Comparison of ENCODE assay signal across 10 mouse cellular contexts in genomic region chr7:25205355-25206093, GRCm38 (mm10). TPM values are rescaled to one million over a fixed set of nuclear protein-coding genes. Genes with fewer than 3 reads are reported as not detected.
DNase-seq lines count a peak whose midpoint lies in the region; ATAC-seq and TF ChIP-seq lines count a peak whose summit lies in the region.
"Had no signal": no experiment of that assay in that cellular context is flagged by ENCODE, and none has a peak within 500 bp of the region (broad histone marks: within the 10 kb centered on the region; RNA-seq: fewer than 3 reads in every experiment).

No protein-coding gene starts in this region.

- H3K9ac ChIP-seq in heart, embryonic 13.5 days = peak overlapping the region; percentile 28; the same call in 1 of the 2 replicates
- 0 out of 2 replicates have a peak overlapping the region, but pooled peaks have one; percentile 3 for H3K9ac ChIP-seq in lung, postnatal 0 days (replicated peaks; ENCODE audit: low read depth)
- H3K9ac ChIP-seq in stomach, embryonic 16.5 days (ENCODE audit: low read length) = 0 out of 2 replicates have a peak overlapping the region, but pooled peaks have one; percentile 9

- peaks cover 11% of the 10 kb centered on the region for H3K4me1 ChIP-seq in heart, embryonic 13.5 days
- H3K4me1 ChIP-seq in bone marrow, adult 2 months (ENCODE audit: control insufficient read depth, insufficient read depth, low read length) = peaks cover 8% of the 10 kb centered on the region
- no peaks in the 10 kb centered on the region for H3K4me1 ChIP-seq in lung, postnatal 0 days (ENCODE audit: insufficient read depth, low read depth, low read length)
- H3K4me1 ChIP-seq in stomach, embryonic 16.5 days (ENCODE audit: control insufficient read depth, insufficient read depth, low read length) = peaks cover 8% of the 10 kb centered on the region; the same call in 1 of the 2 replicates

- ATAC-seq in heart, embryonic 13.5 days (ENCODE audit: extremely low read depth, insufficient number of reproducible peaks, low FRiP score, low TSS enrichment) = no peak
- ATAC-seq in lung, postnatal 0 days = peak; percentile 41
- no peak for ATAC-seq in stomach, embryonic 16.5 days (ENCODE audit: insufficient read depth, low FRiP score)
- ATAC-seq: hindbrain, embryonic 16.5 days had no signal

- H3K4me2 ChIP-seq in heart, embryonic 13.5 days = no peak overlapping the region; the same call in 1 of the 2 replicates
- no peak overlapping the region for H3K4me2 ChIP-seq in lung, postnatal 0 days (replicated peaks; ENCODE audit: low read depth, low read length)
- H3K4me2 ChIP-seq in stomach, embryonic 16.5 days (ENCODE audit: low read depth, low read length) = 0 out of 2 replicates have a peak overlapping the region, but pooled peaks have one; percentile 2

- peaks cover 63% of the 10 kb centered on the region for H3K36me3 ChIP-seq in heart, embryonic 13.5 days
- H3K36me3 ChIP-seq in lung, postnatal 0 days (ENCODE audit: insufficient read depth, low read length) = no peaks in the 10 kb centered on the region
- peaks cover 5% of the 10 kb centered on the region; the same call in 1 of the 2 replicates for H3K36me3 ChIP-seq in stomach, embryonic 16.5 days (ENCODE audit: control insufficient read depth, insufficient read depth, low read length)

- TF ChIP-seq EP300 in lung, postnatal 0 days (IDR thresholded peaks at IDR 0.05) = no peak

- no peak for DNase-seq in heart, adult 9 months (ENCODE audit: low spot score in 2 of 2)
- peak; percentile 48 for DNase-seq in lung, postnatal 0 days (ENCODE audit: low spot score)
- DNase-seq in adrenal gland, postnatal 10 days = no peak
- DNase-seq in right cerebral cortex, adult 18-20 months = no peak
- no peak for DNase-seq in layer of hippocampus, postnatal 36 days

- H3K9me3 ChIP-seq in heart, embryonic 13.5 days = no peaks in the 10 kb centered on the region
- H3K9me3 ChIP-seq in lung, postnatal 0 days (ENCODE audit: low read length) = no peaks in the 10 kb centered on the region
- no peaks in the 10 kb centered on the region for H3K9me3 ChIP-seq in stomach, embryonic 16.5 days (replicated peaks; ENCODE audit: control insufficient read depth, low read length)
- H3K9me3 ChIP-seq: G1E had no signal

- whole genome bisulfite sequencing in heart, embryonic 13.5 days = 72% methylated on average over 16 of the region's 16 CpGs
- WGBS in bone marrow, adult 2 months = 15% methylated on average over 16 of the region's 16 CpGs
- 67% methylated on average over 15 of the region's 16 CpGs for WGBS in lung, postnatal 0 days
- 67% methylated on average over 16 of the region's 16 CpGs for WGBS in stomach, embryonic 16.5 days

- H3K4me3 ChIP-seq in heart, embryonic 13.5 days = no peak overlapping the region
- peak overlapping the region; percentile 49 for H3K4me3 ChIP-seq in bone marrow, adult 2 months (replicated peaks; ENCODE audit: control insufficient read depth, low read depth, low read length)
- H3K4me3 ChIP-seq in lung, postnatal 0 days (ENCODE audit: low read depth, low read length) = no peak overlapping the region
- H3K4me3 ChIP-seq in stomach, embryonic 16.5 days (replicated peaks; ENCODE audit: low read length) = no peak overlapping the region

- no peak for TF ChIP-seq CTCF in bone marrow, adult 2 months (IDR thresholded peaks at IDR 0.05; ENCODE audit: control insufficient read depth, insufficient read depth, low read length)
- TF ChIP-seq CTCF in lung, postnatal 0 days (IDR thresholded peaks at IDR 0.05) = no peak

- 0 out of 2 replicates have a peak, but pooled peaks have one; percentile 37 for TF ChIP-seq POLR2A in bone marrow, adult 2 months (IDR thresholded peaks at IDR 0.05; ENCODE audit: borderline replicate concordance, control insufficient read depth, low read depth, low read length)

- peak overlapping the region; percentile 21; the same call in 1 of the 2 replicates for H3K27ac ChIP-seq in heart, embryonic 13.5 days (replicated peaks)
- peak overlapping the region; percentile 97 for H3K27ac ChIP-seq in bone marrow, adult 2 months (ENCODE audit: control insufficient read depth, insufficient read depth, low read depth, low read length, poor library complexity)
- H3K27ac ChIP-seq in lung, postnatal 0 days (ENCODE audit: low read length) = no peak overlapping the region
- H3K27ac ChIP-seq in stomach, embryonic 16.5 days (ENCODE audit: low read length) = 0 out of 2 replicates have a peak overlapping the region, but pooled peaks have one; percentile 36

- no peaks in the 10 kb centered on the region for H3K27me3 ChIP-seq in heart, embryonic 13.5 days (replicated peaks)
- H3K27me3 ChIP-seq in lung, postnatal 0 days (replicated peaks; ENCODE audit: insufficient read depth, low read length) = no peaks in the 10 kb centered on the region
- H3K27me3 ChIP-seq in stomach, embryonic 16.5 days (ENCODE audit: control insufficient read depth, insufficient read depth, low read length) = no peaks in the 10 kb centered on the region

RNA-seq across cellular contexts. Expression of gene Dedd2, which starts 14.9 kb away (rescaled TPM):
- 5.3 and 6.6 TPM in 2 replicates for polyA plus RNA-seq in heart, embryonic 13.5 days (2015; fragmentation: Nextera tagmentation; extraction: Ambion mirVana)
- polyA plus RNA-seq in bone marrow, adult 2 months (2011; ENCODE audit: insufficient read depth, insufficient read length, low replicate concordance, missing spikeins) = 66.5 and 109 TPM in 2 replicates
- polyA plus RNA-seq in lung, postnatal 0 days (2015; fragmentation: Nextera tagmentation; extraction: Ambion mirVana) = 15.9 and 18.2 TPM in 2 replicates
- 9.1 and 9.7 TPM in 2 replicates for polyA plus RNA-seq in stomach, embryonic 16.5 days (2015; fragmentation: Nextera tagmentation; extraction: Ambion mirVana)
- total RNA-seq in adrenal gland, postnatal 10 days (2021) = 10 to 100 TPM; 14.8 to 16.9 TPM
- total RNA-seq in layer of hippocampus, postnatal 36 days (2021) = 10 to 100 TPM; 26.1 to 28.0 TPM

RNA-seq across cellular contexts. Expression of gene Zfp526, which starts 15.7 kb away (rescaled TPM):
- 2.1 TPM in 2 replicates for polyA plus RNA-seq in heart, embryonic 13.5 days (2015; fragmentation: Nextera tagmentation; extraction: Ambion mirVana)
- polyA plus RNA-seq in bone marrow, adult 2 months (2011; ENCODE audit: insufficient read depth, insufficient read length, low replicate concordance, missing spikeins) = 7.2 and 13.9 TPM in 2 replicates
- 1.6 and 2.2 TPM in 2 replicates for polyA plus RNA-seq in lung, postnatal 0 days (2015; fragmentation: Nextera tagmentation; extraction: Ambion mirVana)
- polyA plus RNA-seq in stomach, embryonic 16.5 days (2015; fragmentation: Nextera tagmentation; extraction: Ambion mirVana) = 2.5 and 2.9 TPM in 2 replicates
- total RNA-seq in adrenal gland, postnatal 10 days (2021) = 10 to 100 TPM in 1 of 2 experiments, 1 to 10 TPM in 1; 9.2 to 11.8 TPM
- 10 to 100 TPM; 11.6 to 12.5 TPM for total RNA-seq in layer of hippocampus, postnatal 36 days (2021)

RNA-seq across cellular contexts. Expression of gene Pou2f2, which starts 26.0 kb away (rescaled TPM):
- 0.43 and 0.51 TPM in 2 replicates for polyA plus RNA-seq in heart, embryonic 13.5 days (2015; fragmentation: Nextera tagmentation; extraction: Ambion mirVana)
- polyA plus RNA-seq in bone marrow, adult 2 months (2011; ENCODE audit: insufficient read depth, insufficient read length, low replicate concordance, missing spikeins) = 7.8 and 16.8 TPM in 2 replicates
- polyA plus RNA-seq in lung, postnatal 0 days (2015; fragmentation: Nextera tagmentation; extraction: Ambion mirVana) = 0.98 and 1.4 TPM in 2 replicates
- 1.4 TPM in 2 replicates for polyA plus RNA-seq in stomach, embryonic 16.5 days (2015; fragmentation: Nextera tagmentation; extraction: Ambion mirVana)
- total RNA-seq in adrenal gland, postnatal 10 days (2021) = 1 to 10 TPM; 2.3 to 3.6 TPM
- 1 to 10 TPM; 9.4 to 9.6 TPM for total RNA-seq in layer of hippocampus, postnatal 36 days (2021)

RNA-seq across cellular contexts. Expression of gene Gsk3a, which starts 32.1 kb away (rescaled TPM):
- 7.8 and 8.2 TPM in 2 replicates for polyA plus RNA-seq in heart, embryonic 13.5 days (2015; fragmentation: Nextera tagmentation; extraction: Ambion mirVana)
- 53.6 and 56.8 TPM in 2 replicates for polyA plus RNA-seq in bone marrow, adult 2 months (2011; ENCODE audit: insufficient read depth, insufficient read length, low replicate concordance, missing spikeins)
- polyA plus RNA-seq in lung, postnatal 0 days (2015; fragmentation: Nextera tagmentation; extraction: Ambion mirVana) = 6.7 and 6.8 TPM in 2 replicates
- polyA plus RNA-seq in stomach, embryonic 16.5 days (2015; fragmentation: Nextera tagmentation; extraction: Ambion mirVana) = 5.7 and 6.3 TPM in 2 replicates
- total RNA-seq in adrenal gland, postnatal 10 days (2021) = 10 to 100 TPM; 92.5 to 96.7 TPM
- total RNA-seq in layer of hippocampus, postnatal 36 days (2021) = 100 to 1,000 TPM; 195 to 201 TPM

RNA-seq across cellular contexts. Expression of gene Erf, which starts 45.0 kb away (rescaled TPM):
- 11.2 and 14.3 TPM in 2 replicates for polyA plus RNA-seq in heart, embryonic 13.5 days (2015; fragmentation: Nextera tagmentation; extraction: Ambion mirVana)
- polyA plus RNA-seq in bone marrow, adult 2 months (2011; ENCODE audit: insufficient read depth, insufficient read length, low replicate concordance, missing spikeins) = 6.8 and 14.6 TPM in 2 replicates
- polyA plus RNA-seq in lung, postnatal 0 days (2015; fragmentation: Nextera tagmentation; extraction: Ambion mirVana) = 8.7 and 10.3 TPM in 2 replicates
- 6.9 and 11.0 TPM in 2 replicates for polyA plus RNA-seq in stomach, embryonic 16.5 days (2015; fragmentation: Nextera tagmentation; extraction: Ambion mirVana)
- 10 to 100 TPM; 33.0 to 42.3 TPM for total RNA-seq in adrenal gland, postnatal 10 days (2021)
- 10 to 100 TPM; 34.3 to 35.4 TPM for total RNA-seq in layer of hippocampus, postnatal 36 days (2021)
